Mouse (Mus musculus) central nervous system, embryonic 14 days (tissue): ENCODE data around the gene Nlrp4a. TPM values are rescaled to one million over a fixed set of nuclear protein-coding genes. Genes with fewer than 3 reads are reported as not detected.

Experiments
- polyA plus RNA-seq: library from polyadenylated mRNA; depleted of rRNA; stranded (reverse); fragments of >200 nt; gene quantifications from 2 replicates; pipeline ENCODE4 v1.2.3, GENCODE M21; 2012; rRNA removed

The Nlrp4a gene
- polyA plus RNA-seq = not detected in 2 replicates

DNA sequence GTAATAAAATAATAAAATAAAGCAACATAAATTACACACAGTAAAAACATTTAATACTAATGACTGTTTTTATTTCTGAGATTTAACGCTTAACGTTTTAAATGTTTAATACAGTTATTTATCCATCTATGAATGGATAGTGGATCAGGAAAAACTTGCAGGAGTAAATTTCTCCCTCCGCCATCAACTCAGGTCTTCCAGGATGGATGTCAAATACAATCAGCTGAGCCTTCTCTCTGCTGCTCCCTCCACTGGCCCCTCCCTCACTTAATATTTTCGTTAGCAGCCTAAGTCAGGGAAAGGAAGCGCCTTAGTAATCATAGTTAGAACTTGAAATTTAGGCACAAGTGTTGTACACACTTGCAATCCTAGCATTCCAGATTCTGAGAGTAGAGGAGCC lies at the start of gene Nlrp4a:
Gene Nlrp4a (plus strand): TSS at position 301 of the 400 bp plus-strand sequence.

DNA sequence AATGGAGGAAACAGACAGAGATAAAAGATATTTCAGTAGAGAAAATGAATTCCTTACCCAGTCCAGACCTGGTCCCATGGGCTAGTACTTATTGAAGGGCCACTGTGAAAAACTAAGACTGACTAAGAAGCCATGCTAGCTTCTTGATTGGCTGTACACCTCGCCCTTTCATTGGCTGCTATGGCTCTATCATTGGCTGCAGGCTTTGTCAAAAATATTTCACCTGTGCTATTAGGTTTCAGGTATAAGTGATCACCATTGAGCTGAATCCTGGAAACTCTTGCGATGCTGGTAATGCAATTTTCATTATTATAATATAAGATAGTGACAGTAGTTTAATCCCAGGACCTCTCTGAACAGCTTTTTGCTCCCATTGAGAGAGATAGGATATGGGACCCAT lies 31.3 kb upstream of the Nlrp4a start, which contains the start of gene Nlrp9c:
Gene Nlrp9c (minus strand): TSS at position 101 of the 400 bp plus-strand sequence.

Other genes starting within 250 kb of the Nlrp4a start
- not detected in 2 replicates for gene Vmn1r184, start 174.8 kb upstream of the Nlrp4a start, polyA plus RNA-seq
- not detected in 2 replicates for gene Cyp2a4, start 127.9 kb upstream of the Nlrp4a start, polyA plus RNA-seq
- not detected in 2 replicates for gene Nlrp9c, start 31.4 kb upstream of the Nlrp4a start, polyA plus RNA-seq
- not detected in 2 replicates for gene Nlrp9a, start 99.9 kb downstream of the Nlrp4a start, polyA plus RNA-seq
- gene Vmn1r185, start 183.4 kb downstream of the Nlrp4a start, polyA plus RNA-seq = not detected in 2 replicates